ENCODE assay signal across 8 mouse cellular contexts in the genomic region with DNA sequence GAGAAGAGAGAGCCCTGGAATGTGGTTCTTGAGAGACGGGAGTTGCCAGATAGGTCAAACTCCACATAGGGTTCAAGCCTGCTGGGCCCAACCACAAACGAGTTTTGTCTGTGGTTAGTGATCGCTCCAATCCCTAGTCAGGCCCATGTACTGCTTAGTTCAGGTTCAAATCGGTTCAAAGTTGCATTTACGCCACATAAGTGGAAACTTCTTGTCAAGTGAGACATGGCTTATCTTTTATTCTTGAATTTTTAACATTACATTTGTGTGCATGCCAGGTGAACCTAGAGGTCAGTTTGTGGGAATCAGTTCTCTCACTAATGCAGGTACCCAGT.
DNase-seq lines count a peak whose midpoint lies in the region; ATAC-seq and TF ChIP-seq lines count a peak whose summit lies in the region.

No protein-coding gene starts in this region.

- no peaks in the 10 kb centered on the region for H3K36me3 ChIP-seq in embryonic facial prominence, embryonic 13.5 days

- intact Hi-C loops in left cerebral cortex, adult 2 months (cut with DNase I): loop anchor here (1.0 to 5.0 kb wide), 2 partner anchors 130 to 383 kb away; partner anchors contain the start of gene Ercc6l2
- intact Hi-C loops in left cerebral cortex, postnatal 25 days (cut with DNase I): loop anchor here (5.0 kb wide), 1 partner anchor 135 kb away; no protein-coding TSS in a partner anchor

- DNase-seq in left cerebral cortex, adult 2 months (ENCODE audit: extremely low spot score in 1 of 2, low spot score in 2 of 2): no peak
- no peak for DNase-seq in left cerebral cortex, postnatal 25 days (ENCODE audit: low spot score in 2 of 2)
- DNase-seq in embryo, embryonic 9.5 days (ENCODE audit: extremely low spot score): no peak
- no peak for DNase-seq in urinary bladder, postnatal 4 days (ENCODE audit: low spot score in 2 of 2)
- DNase-seq in kidney, adult 9 months: no peak

- WGBS in embryonic facial prominence, embryonic 13.5 days: 14% methylated on average over 5 of the region's 5 CpGs

- peak overlapping the region; percentile 97 for H3K27ac ChIP-seq in left cerebral cortex, adult 2 months
- peak overlapping the region; percentile 97 for H3K27ac ChIP-seq in embryonic facial prominence, embryonic 13.5 days

- H3K4me3 ChIP-seq in left cerebral cortex, adult 2 months: peak overlapping the region; percentile 94
- H3K4me3 ChIP-seq in embryonic facial prominence, embryonic 13.5 days: peak overlapping the region; percentile 50

- TF ChIP-seq CTCF in left cerebral cortex, adult 2 months (IDR thresholded peaks at IDR 0.05): no peak

- peaks cover 10% of the 10 kb centered on the region for H3K4me1 ChIP-seq in embryonic facial prominence, embryonic 13.5 days

- peak overlapping the region; percentile 62 for H3K4me2 ChIP-seq in embryonic facial prominence, embryonic 13.5 days

- peak overlapping the region; percentile 73 for H3K9ac ChIP-seq in embryonic facial prominence, embryonic 13.5 days

- no peaks in the 10 kb centered on the region for H3K27me3 ChIP-seq in embryonic facial prominence, embryonic 13.5 days

- ATAC-seq in embryonic facial prominence, embryonic 13.5 days (ENCODE audit: insufficient number of reproducible peaks, insufficient read depth, low FRiP score, low TSS enrichment, low read depth): no peak
- ATAC-seq in inflammation-experienced regulatory T-cells, adult 6 months: peak; percentile 30
- peak; percentile 23; the same call in 1 of the 2 replicates for ATAC-seq in monocyte, adult 5-6 weeks (replicated peaks; ENCODE audit: insufficient number of reproducible peaks, low FRiP score, low TSS enrichment, poor library complexity, severe bottlenecking)

- no peaks in the 10 kb centered on the region for H3K9me3 ChIP-seq in embryonic facial prominence, embryonic 13.5 days
